Mouse (Mus musculus) ES-Bruce4 (cell line): ENCODE measurements at regions not wholly inside any gene's neighbourhood (a gene's known extent, or its start where the extent isn't known, plus 50 kb on each side); places are given as distances from the start of the nearest gene placed in this dataset.
"Not testable (repeated sequence)": the region's sequence is repeated elsewhere in the genome, so short reads cannot be mapped to it uniquely, and the experiment has no call there.

Source experiments
- H3K27ac ChIP-seq: 2 replicates; pipeline ENCODE4 v1.5.1; 2012; ENCODE audit warnings: low read length, inconsistent platforms; ENCODE audit not compliant: insufficient read depth
- H3K27me3 ChIP-seq: 2 replicates; pipeline ENCODE4 v1.6.1; 2012; ENCODE audit warnings: mild to moderate bottlenecking, low read length, inconsistent platforms; ENCODE audit not compliant: control insufficient read depth, poor library complexity, insufficient read depth, severe bottlenecking
- H3K36me3 ChIP-seq: 2 replicates; pipeline ENCODE4 v1.6.1; 2012; ENCODE audit warnings: inconsistent platforms, mild to moderate bottlenecking, low read length, moderate library complexity; ENCODE audit not compliant: control insufficient read depth, poor library complexity, insufficient read depth, severe bottlenecking
- H3K4me1 ChIP-seq: one replicate; pipeline ENCODE4 v1.8.1; 2011; ENCODE audit warnings: low read length; ENCODE audit not compliant: control insufficient read depth, insufficient read depth
- H3K4me3 ChIP-seq: 2 replicates; pipeline ENCODE4 v1.5.1; 2011; ENCODE audit warnings: low read depth, mild to moderate bottlenecking, low read length
- H3K9ac ChIP-seq: 2 replicates; pipeline ENCODE4 v1.6.1; 2012; ENCODE audit warnings: low read depth, mild to moderate bottlenecking, inconsistent platforms; ENCODE audit not compliant: poor library complexity, severe bottlenecking
- H3K9me3 ChIP-seq: replicated peaks from 2 replicates; pipeline ENCODE4 v1.6.1; 2012; ENCODE audit warnings: mild to moderate bottlenecking, low read length, inconsistent platforms; ENCODE audit not compliant: control insufficient read depth, poor library complexity, insufficient read depth, severe bottlenecking
- CTCF ChIP-seq: IDR thresholded peaks from one replicate; pipeline ENCODE4 v1.8.1; 2011; ENCODE audit warnings: low read depth, low read length
- EP300 ChIP-seq: IDR thresholded peaks from 2 replicates; pipeline ENCODE4 v1.6.1; 2011; ENCODE audit warnings: low read depth, low read length; ENCODE audit not compliant: insufficient read depth
- POLR2A ChIP-seq: IDR thresholded peaks from one replicate; pipeline ENCODE4 v1.8.1; 2011; ENCODE audit warnings: low read length; ENCODE audit not compliant: insufficient read depth

- H3K36me3 ChIP-seq, result no peaks in the 10 kb centered on the region
- H3K27me3 ChIP-seq, result no peaks in the 10 kb centered on the region
- H3K9ac ChIP-seq, result no peak overlapping the region
- no peaks in the 10 kb centered on the region for H3K9me3 ChIP-seq
- H3K27ac ChIP-seq, result no peak overlapping the region
- H3K4me3 ChIP-seq, result no peak overlapping the region
- H3K4me1 ChIP-seq, result no peaks in the 10 kb centered on the region
- TF ChIP-seq EP300 (no peak), CTCF (no peak), POLR2A (no peak)
Measured at GRCm38 (mm10) chr12:74825664-74826063, 351.5 kb downstream of the Kcnh5 start.

GRCm38 (mm10) chr12:74824735-74825494, 352.2 kb downstream of the Kcnh5 start:
- Histone ChIP-seq H3K4me1 (no peaks in the 10 kb centered on the region), H3K27me3 (no peaks in the 10 kb centered on the region), H3K9ac (no peak overlapping the region), H3K27ac (no peak overlapping the region), H3K4me3 (no peak overlapping the region), H3K36me3 (no peaks in the 10 kb centered on the region), H3K9me3 (no peaks in the 10 kb centered on the region)
- TF ChIP-seq POLR2A (no peak), EP300 (no peak), CTCF (no peak)

GRCm38 (mm10) chr12:74816181-74816580, 361.0 kb downstream of the Kcnh5 start:
- H3K4me1 ChIP-seq, H3K36me3 ChIP-seq, H3K4me3 ChIP-seq, H3K9ac ChIP-seq, H3K27me3 ChIP-seq, H3K27ac ChIP-seq: not testable (repeated sequence)
- H3K9me3 ChIP-seq, result peaks cover 41% of the 10 kb centered on the region

GRCm38 (mm10) chr12:74808571-74808970, 368.6 kb downstream of the Kcnh5 start:
- not testable (repeated sequence) for H3K36me3 ChIP-seq, H3K27ac ChIP-seq, H3K4me3 ChIP-seq, H3K27me3 ChIP-seq, H3K4me1 ChIP-seq, H3K9ac ChIP-seq
- H3K9me3 ChIP-seq, result peaks cover 38% of the 10 kb centered on the region

GRCm38 (mm10) chr12:74807926-74808325, 369.2 kb downstream of the Kcnh5 start:
- H3K9ac ChIP-seq, H3K27me3 ChIP-seq, H3K36me3 ChIP-seq, H3K4me1 ChIP-seq, H3K4me3 ChIP-seq, H3K27ac ChIP-seq: not testable (repeated sequence)
- peaks cover 34% of the 10 kb centered on the region for H3K9me3 ChIP-seq

GRCm38 (mm10) chr12:74803740-74804512, 373.2 kb downstream of the Kcnh5 start:
- Histone ChIP-seq H3K4me3 (no peak overlapping the region), H3K36me3 (no peaks in the 10 kb centered on the region), H3K9me3 (peaks cover 19% of the 10 kb centered on the region), H3K4me1 (no peaks in the 10 kb centered on the region), H3K27ac (no peak overlapping the region), H3K9ac (no peak overlapping the region), H3K27me3 (no peaks in the 10 kb centered on the region)
- TF ChIP-seq EP300 (peak; percentile 6; the same call in 1 of the 2 replicates), POLR2A (no peak), CTCF (no peak)
